ENCODE assay signal across 8 mouse cellular contexts in genomic region chr19:40513632-40514078, GRCm38 (mm10). TPM values are rescaled to one million over a fixed set of nuclear protein-coding genes. Genes with fewer than 3 reads are reported as not detected.
DNase-seq lines count a peak whose midpoint lies in the region; ATAC-seq and TF ChIP-seq lines count a peak whose summit lies in the region.

Gene Sorbs1 (minus strand): TSS chr19:40513779.

- peak within 1 kb of the TSS; percentile 92 for H3K9ac ChIP-seq in hindbrain, embryonic 13.5 days

- under 1% methylated on average over 50 of the region's 51 CpGs for WGBS in hindbrain, embryonic 13.5 days

- H3K27me3 ChIP-seq in Patski: no peaks in the 10 kb centered on the region
- H3K27me3 ChIP-seq in hindbrain, embryonic 13.5 days: no peaks in the 10 kb centered on the region

- no peaks in the 10 kb centered on the region for H3K36me3 ChIP-seq in hindbrain, embryonic 13.5 days

- H3K4me3 ChIP-seq in hindbrain, embryonic 13.5 days: peak within 1 kb of the TSS; percentile 84

- in situ Hi-C loops in Patski (cut with MboI; ENCODE audit: low pct_unique_long_range_greater_than_20kb): no loop called here

- H3K9me3 ChIP-seq in hindbrain, embryonic 13.5 days: no peaks in the 10 kb centered on the region

- H3K27ac ChIP-seq in hindbrain, embryonic 13.5 days: peak within 1 kb of the TSS; percentile 94

- H3K4me2 ChIP-seq in hindbrain, embryonic 13.5 days: peak within 1 kb of the TSS; percentile 67

- peak; percentile 99 for ATAC-seq in Patski
- ATAC-seq in hindbrain, embryonic 13.5 days (ENCODE audit: low FRiP score): peak; percentile 97

- POLR2A ChIA-PET in Patski (lab: Charles Lee): interaction anchor here (0.6 to 1.0 kb wide), 3 partner anchors 51 to 115 kb away, joined by 3 to 5 read pairs (median 3); no protein-coding TSS in a partner anchor

- CTCF ChIA-PET in Patski (lab: Charles Lee): interaction anchor here (1.1 kb wide), 1 partner anchor 168 kb away, joined by 3 read pairs; no protein-coding TSS in a partner anchor

- TF ChIP-seq CTCF in Patski (IDR thresholded peaks at IDR 0.05): no peak

- DNase-seq in Patski (ENCODE audit: low read depth, low spot score): peak; percentile 72
- DNase-seq in cerebellum, postnatal 14 days: peak; percentile 97 to 98
- DNase-seq in frontal cortex, postnatal 14 days (ENCODE audit: low spot score in 2 of 2): peak; percentile 92 to 96
- DNase-seq in layer of hippocampus, postnatal 25 days (ENCODE audit: extremely low spot score in 1 of 2, low spot score in 1 of 2): peak; percentile 84 to 92
- DNase-seq in lung, postnatal 25 days (ENCODE audit: low spot score): peak; percentile 98
- peak; percentile 97 for DNase-seq in retina, embryonic 14.5 days (ENCODE audit: low spot score)
- DNase-seq in thymus, postnatal 4 days: peak; percentile 95

- peaks cover 30% of the 10 kb centered on the region for H3K4me1 ChIP-seq in hindbrain, embryonic 13.5 days (replicated peaks)

RNA-seq across cellular contexts. Expression of gene Sorbs1, which starts in this region (rescaled TPM):
- polyA plus RNA-seq in Patski (2021): 68.9 TPM
- 96.3 and 100 TPM in 2 replicates for polyA plus RNA-seq in hindbrain, embryonic 13.5 days (2015; fragmentation: Nextera tagmentation; extraction: Ambion mirVana)
- 100 to 1,000 TPM; 185 to 208 TPM for total RNA-seq in layer of hippocampus, postnatal 25 days (2021)

Comparison
In these comparisons a context has a peak if more than half of its experiments do, and no peak if none do; other contexts are left out.
1. Peak in every context shown above with its lines: DNase-seq, ATAC-seq, H3K4me3 ChIP-seq and H3K27ac ChIP-seq.